Mouse (Mus musculus) urinary bladder, postnatal 36 days (tissue): ENCODE measurements around the gene Tns1.

Experiments
- DNase-seq, 2 experiments: peaks; one replicate each; pipeline ENCODE4 v3.0.0; 2022; ENCODE audit warnings: low spot score in 2 of 2, mixed read lengths in 1 of 2

Gene Tns1

GRCm38 (mm10) chr1:73860421-73860820 is 263.8 kb downstream of the Tns1 start:
- DNase-seq, result no peak
